Mouse (Mus musculus): ENCODE measurements around the gene Itpk1. TPM values are rescaled to one million over a fixed set of nuclear protein-coding genes. Genes with fewer than 3 reads are reported as not detected.

Gene Itpk1
- polyA plus RNA-seq, 1 experiment: 126 TPM

- peaks cover 25% of the 10 kb centered on the region for H3K4me1 ChIP-seq (ENCODE audit: control insufficient read depth, insufficient read depth, insufficient read length, low read length)
- no peak overlapping the region for H3K4me3 ChIP-seq (ENCODE audit: insufficient read depth, low read depth, low read length)
- H3K27ac ChIP-seq (replicated peaks; ENCODE audit: low read depth, low read length): no peak overlapping the region
Observed at GRCm38 (mm10) chr12:102621205-102621604, 83.5 kb downstream of the Itpk1 start.

- Histone ChIP-seq H3K4me1 (ENCODE audit: control insufficient read depth, insufficient read depth, insufficient read length, low read length) (peaks cover 20% of the 10 kb centered on the region; the same call in 1 of the 2 replicates), H3K27ac (replicated peaks; ENCODE audit: low read depth, low read length) (no peak overlapping the region)
Observed at GRCm38 (mm10) chr12:102619908-102620307, 84.8 kb downstream of the Itpk1 start.

GRCm38 (mm10) chr12:102618085-102618484 is 86.6 kb downstream of the Itpk1 start:
- Histone ChIP-seq H3K4me3 (ENCODE audit: insufficient read depth, low read depth, low read length) (no peak overlapping the region), H3K27ac (replicated peaks; ENCODE audit: low read depth, low read length) (peak overlapping the region; percentile 60), H3K4me1 (ENCODE audit: control insufficient read depth, insufficient read depth, insufficient read length, low read length) (peaks cover 13% of the 10 kb centered on the region; the same call in 1 of the 2 replicates)

More at GRCm38 (mm10) chr12:102619908-102620307, 84.8 kb downstream of the Itpk1 start:
- no peak overlapping the region for H3K4me3 ChIP-seq (ENCODE audit: insufficient read depth, low read depth, low read length)

GRCm38 (mm10) chr12:102616843-102617519 is 87.7 kb downstream of the Itpk1 start:
- Histone ChIP-seq H3K4me3 (ENCODE audit: insufficient read depth, low read depth, low read length) (no peak overlapping the region), H3K4me1 (ENCODE audit: control insufficient read depth, insufficient read depth, insufficient read length, low read length) (peaks cover 13% of the 10 kb centered on the region; the same call in 1 of the 2 replicates), H3K27ac (replicated peaks; ENCODE audit: low read depth, low read length) (peak overlapping the region; percentile 94)

GRCm38 (mm10) chr12:102616201-102616600 is 88.5 kb downstream of the Itpk1 start:
- H3K4me3 ChIP-seq (ENCODE audit: insufficient read depth, low read depth, low read length): no peak overlapping the region
- peak overlapping the region; percentile 94 for H3K27ac ChIP-seq (replicated peaks; ENCODE audit: low read depth, low read length)

GRCm38 (mm10) chr12:102613411-102613810 is 91.3 kb downstream of the Itpk1 start:
- no peak overlapping the region for H3K4me3 ChIP-seq (ENCODE audit: insufficient read depth, low read depth, low read length)
- no peak overlapping the region for H3K27ac ChIP-seq (replicated peaks; ENCODE audit: low read depth, low read length)

More at GRCm38 (mm10) chr12:102616201-102616600, 88.5 kb downstream of the Itpk1 start:
- peaks cover 16% of the 10 kb centered on the region; the same call in 1 of the 2 replicates for H3K4me1 ChIP-seq (ENCODE audit: control insufficient read depth, insufficient read depth, insufficient read length, low read length)

GRCm38 (mm10) chr12:102612431-102612830 is 92.3 kb downstream of the Itpk1 start:
- peaks cover 17% of the 10 kb centered on the region; the same call in 1 of the 2 replicates for H3K4me1 ChIP-seq (ENCODE audit: control insufficient read depth, insufficient read depth, insufficient read length, low read length)
- no peak overlapping the region for H3K27ac ChIP-seq (replicated peaks; ENCODE audit: low read depth, low read length)
- H3K4me3 ChIP-seq (ENCODE audit: insufficient read depth, low read depth, low read length): no peak overlapping the region

More at GRCm38 (mm10) chr12:102613411-102613810, 91.3 kb downstream of the Itpk1 start:
- peaks cover 15% of the 10 kb centered on the region; the same call in 1 of the 2 replicates for H3K4me1 ChIP-seq (ENCODE audit: control insufficient read depth, insufficient read depth, insufficient read length, low read length)

- Histone ChIP-seq H3K4me1 (ENCODE audit: control insufficient read depth, insufficient read depth, insufficient read length, low read length) (peaks cover 14% of the 10 kb centered on the region; the same call in 1 of the 2 replicates), H3K4me3 (ENCODE audit: insufficient read depth, low read depth, low read length) (no peak overlapping the region), H3K27ac (replicated peaks; ENCODE audit: low read depth, low read length) (no peak overlapping the region)
Observed at GRCm38 (mm10) chr12:102610927-102611326, 93.8 kb downstream of the Itpk1 start.

GRCm38 (mm10) chr12:102607808-102608517 is 96.8 kb downstream of the Itpk1 start:
- H3K4me3 ChIP-seq (ENCODE audit: insufficient read depth, low read depth, low read length): no peak overlapping the region
- no peak overlapping the region for H3K27ac ChIP-seq (replicated peaks; ENCODE audit: low read depth, low read length)
- peaks cover 14% of the 10 kb centered on the region; the same call in 1 of the 2 replicates for H3K4me1 ChIP-seq (ENCODE audit: control insufficient read depth, insufficient read depth, insufficient read length, low read length)

GRCm38 (mm10) chr12:102607066-102607465 is 97.7 kb downstream of the Itpk1 start:
- no peak overlapping the region for H3K4me3 ChIP-seq (ENCODE audit: insufficient read depth, low read depth, low read length)
- peaks cover 14% of the 10 kb centered on the region; the same call in 1 of the 2 replicates for H3K4me1 ChIP-seq (ENCODE audit: control insufficient read depth, insufficient read depth, insufficient read length, low read length)
- no peak overlapping the region for H3K27ac ChIP-seq (replicated peaks; ENCODE audit: low read depth, low read length)

GRCm38 (mm10) chr12:102605607-102606006 is 99.1 kb downstream of the Itpk1 start:
- H3K4me3 ChIP-seq (ENCODE audit: insufficient read depth, low read depth, low read length): no peak overlapping the region
- H3K4me1 ChIP-seq (ENCODE audit: control insufficient read depth, insufficient read depth, insufficient read length, low read length): peaks cover 13% of the 10 kb centered on the region
- no peak overlapping the region for H3K27ac ChIP-seq (replicated peaks; ENCODE audit: low read depth, low read length)

- peaks cover 14% of the 10 kb centered on the region for H3K4me1 ChIP-seq (ENCODE audit: control insufficient read depth, insufficient read depth, insufficient read length, low read length)
- H3K4me3 ChIP-seq (ENCODE audit: insufficient read depth, low read depth, low read length): no peak overlapping the region
- no peak overlapping the region for H3K27ac ChIP-seq (replicated peaks; ENCODE audit: low read depth, low read length)
Observed at GRCm38 (mm10) chr12:102602255-102603041, 102.3 kb downstream of the Itpk1 start.

- peaks cover 18% of the 10 kb centered on the region for H3K4me1 ChIP-seq (ENCODE audit: control insufficient read depth, insufficient read depth, insufficient read length, low read length)
- no peak overlapping the region for H3K27ac ChIP-seq (replicated peaks; ENCODE audit: low read depth, low read length)
- H3K4me3 ChIP-seq (ENCODE audit: insufficient read depth, low read depth, low read length): no peak overlapping the region
Observed at GRCm38 (mm10) chr12:102601847-102602246, 102.9 kb downstream of the Itpk1 start.

- Histone ChIP-seq H3K4me1 (ENCODE audit: control insufficient read depth, insufficient read depth, insufficient read length, low read length) (peaks cover 21% of the 10 kb centered on the region), H3K4me3 (ENCODE audit: insufficient read depth, low read depth, low read length) (no peak overlapping the region), H3K27ac (replicated peaks; ENCODE audit: low read depth, low read length) (no peak overlapping the region; the same call in 1 of the 2 replicates)
Observed at GRCm38 (mm10) chr12:102600345-102600744, 104.4 kb downstream of the Itpk1 start.

GRCm38 (mm10) chr12:102599801-102600200 is 104.9 kb downstream of the Itpk1 start:
- peaks cover 21% of the 10 kb centered on the region for H3K4me1 ChIP-seq (ENCODE audit: control insufficient read depth, insufficient read depth, insufficient read length, low read length)
- no peak overlapping the region; the same call in 1 of the 2 replicates for H3K27ac ChIP-seq (replicated peaks; ENCODE audit: low read depth, low read length)
- H3K4me3 ChIP-seq (ENCODE audit: insufficient read depth, low read depth, low read length): no peak overlapping the region
